Mouse (Mus musculus) cortical plate, adult 2 months (tissue): ENCODE results near the gene Foxb1.

Experiments used
- CTCF ChIP-seq: fragments of 200-500 bp; IDR thresholded peaks from 2 replicates; pipeline ENCODE4 v1.5.1; 2011; ENCODE audit warnings: mild to moderate bottlenecking, control low read depth, low read length; ENCODE audit not compliant: insufficient read depth; ENCODE audit errors: extremely low read depth
- POLR2A ChIP-seq: fragments of 200-500 bp; IDR thresholded peaks from 2 replicates; pipeline ENCODE4 v1.6.1; 2011; ENCODE audit warnings: mild to moderate bottlenecking, low read length, control low read depth; ENCODE audit not compliant: insufficient read depth; ENCODE audit errors: extremely low read depth

DNA sequence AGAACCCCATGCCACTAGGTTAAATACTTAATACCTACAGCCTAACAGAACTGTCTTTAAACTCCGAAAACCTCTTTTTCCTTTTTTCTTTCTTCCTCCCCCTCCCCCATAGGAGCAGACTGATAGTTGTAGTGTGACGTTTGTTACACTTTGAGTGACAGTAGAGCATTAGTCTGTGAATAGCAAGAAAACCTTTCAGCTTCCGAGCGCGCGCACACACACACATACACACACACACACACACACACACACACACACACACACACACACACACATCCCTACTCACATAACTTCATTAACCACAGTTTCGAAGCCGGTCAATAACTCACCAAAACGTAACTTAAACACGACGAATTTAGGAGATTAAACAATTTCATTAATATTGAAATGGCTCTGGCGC lies 1.5 kb upstream of the Foxb1 start:
- TF ChIP-seq POLR2A (no peak), CTCF (no peak)
